Mouse (Mus musculus) hematopoietic stem cell, adult 5-6 weeks (primary cell): ENCODE data around the gene Abtb2. TPM values are rescaled to one million over a fixed set of nuclear protein-coding genes. Genes with fewer than 3 reads are reported as not detected.
A peak's percentile ranks its signal among the peaks of the same experiment; 100 is the strongest.

Experiments
- ATAC-seq, 2 experiments: fragments of 125-278 bp in 1 of 2; replicated peaks in 1 of 2; 2 replicates each; pipeline ENCODE4 v1.8.0; 2016 to 2017; ENCODE audit warnings: inconsistent platforms in 2 of 2, mild to moderate bottlenecking in 2 of 2, moderate number of reproducible peaks in 2 of 2, low read depth in 1 of 2, moderate TSS enrichment in 1 of 2; ENCODE audit not compliant: low FRiP score in 2 of 2, poor library complexity in 2 of 2, severe bottlenecking in 2 of 2, insufficient read depth in 1 of 2, low TSS enrichment in 1 of 2
- total RNA-seq: library from RNA; stranded (forward); fragments of 172-1452, 232-1000 nt; gene quantifications from 2 replicates; pipeline ENCODE4 v1.2.3, GENCODE M21; 2017

Gene Abtb2
- total RNA-seq, 1 experiment from 2014 or later, result 2.5 TPM

DNA sequence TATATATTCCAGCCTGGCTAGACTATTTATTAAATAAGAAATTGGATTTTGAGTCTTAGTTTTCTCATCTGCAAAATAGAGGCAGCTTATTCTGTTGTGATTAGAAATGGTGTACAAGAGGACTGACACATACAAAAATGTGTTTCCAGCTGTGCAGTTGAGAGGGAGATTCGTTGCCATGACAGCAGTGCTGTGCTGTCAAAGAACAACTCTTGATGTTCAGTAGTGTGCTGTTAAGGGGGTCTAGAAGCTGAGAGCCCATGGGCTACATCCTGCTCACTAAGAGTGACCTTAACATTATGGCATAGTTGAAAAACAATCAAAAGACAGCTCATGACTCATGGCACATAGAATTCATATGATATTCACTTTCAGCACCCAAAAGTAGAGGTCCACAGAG, 71.3 kb downstream of the Abtb2 start:
- ATAC-seq, result no peak

DNA sequence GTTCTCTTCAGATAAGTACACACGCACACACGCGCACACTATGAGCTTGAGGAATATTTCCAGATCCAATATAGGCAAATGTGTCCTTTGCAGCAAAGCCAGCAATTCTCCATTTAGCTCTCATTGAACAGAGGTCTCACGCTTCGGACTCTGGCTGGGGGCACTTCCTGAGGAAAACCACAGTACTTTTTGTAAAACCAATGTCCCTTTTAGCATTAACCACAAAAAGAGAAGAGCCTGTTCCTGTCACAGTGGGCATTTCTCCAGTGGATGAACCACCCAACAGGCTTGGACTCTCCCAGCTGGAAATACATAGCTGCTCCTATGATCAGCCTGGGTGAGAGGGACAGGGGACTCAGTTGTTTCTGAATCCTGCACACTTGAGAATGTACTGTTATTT, 71.8 kb downstream of the Abtb2 start:
- ATAC-seq, result peak in 1 of 2 experiments; percentile 7; a peak in 1 of 4 replicates

DNA sequence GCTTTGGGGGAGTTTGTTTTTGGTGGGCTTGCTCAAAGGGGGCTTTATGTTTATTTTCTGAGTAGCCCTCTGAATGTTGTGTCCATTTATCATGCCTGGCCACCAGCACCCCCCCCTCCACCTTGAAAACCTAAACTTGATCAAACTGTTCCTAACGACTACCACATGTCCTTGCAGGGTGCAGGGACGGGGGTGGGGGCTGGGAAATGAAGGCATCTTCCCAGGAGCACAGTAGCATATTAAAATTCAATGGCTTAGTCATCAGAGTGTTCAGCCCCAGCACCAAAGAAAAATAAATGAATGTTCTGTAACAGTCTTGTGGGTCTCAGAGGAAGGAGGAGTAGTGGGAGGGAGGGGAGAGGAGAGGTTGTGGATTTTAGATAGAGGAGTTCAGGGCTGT, 73.6 kb downstream of the Abtb2 start:
- no peak for ATAC-seq

DNA sequence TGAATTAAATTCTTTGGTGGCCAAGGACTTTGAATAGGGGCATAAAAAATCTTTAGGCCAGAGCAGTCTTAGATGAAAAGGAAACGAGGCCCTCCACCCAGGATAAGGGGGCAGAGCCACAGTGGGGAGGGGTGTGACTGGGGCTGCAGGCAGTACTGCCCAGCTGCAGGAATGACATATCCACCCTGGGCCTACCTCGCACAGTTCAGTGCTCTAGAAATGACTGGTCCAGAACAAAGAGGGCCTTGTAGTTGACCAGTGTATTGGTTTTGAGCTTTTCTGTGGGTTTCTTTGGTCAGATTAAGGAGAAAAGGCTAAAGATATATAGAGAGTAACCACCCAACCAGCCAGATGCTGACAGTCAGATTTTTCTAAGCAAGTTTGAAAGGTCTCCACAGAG, 74.8 kb downstream of the Abtb2 start:
- no peak for ATAC-seq

GRCm38 (mm10) chr2:103643584-103644211, 77.6 kb downstream of the Abtb2 start:
- ATAC-seq, result no peak

DNA sequence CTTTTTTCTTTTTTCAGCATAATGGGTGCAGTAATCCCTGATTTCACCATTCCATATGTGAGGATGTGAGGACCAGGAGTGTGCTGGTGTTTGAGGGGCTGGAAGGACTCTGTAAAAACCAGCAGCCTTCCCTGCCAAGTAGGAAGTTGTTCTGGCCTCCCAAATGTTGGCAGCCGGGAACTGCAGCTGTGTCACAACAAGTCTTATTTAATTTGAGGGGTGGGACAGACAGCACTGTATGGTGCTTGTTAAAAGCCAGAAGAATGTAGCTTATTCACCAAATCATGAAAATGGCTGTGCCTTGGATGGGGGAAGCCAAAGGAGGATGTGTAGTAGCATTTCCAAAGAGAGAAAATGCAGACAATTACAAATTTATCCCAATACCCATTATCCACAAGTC, 78.3 kb downstream of the Abtb2 start:
- no peak for ATAC-seq

DNA sequence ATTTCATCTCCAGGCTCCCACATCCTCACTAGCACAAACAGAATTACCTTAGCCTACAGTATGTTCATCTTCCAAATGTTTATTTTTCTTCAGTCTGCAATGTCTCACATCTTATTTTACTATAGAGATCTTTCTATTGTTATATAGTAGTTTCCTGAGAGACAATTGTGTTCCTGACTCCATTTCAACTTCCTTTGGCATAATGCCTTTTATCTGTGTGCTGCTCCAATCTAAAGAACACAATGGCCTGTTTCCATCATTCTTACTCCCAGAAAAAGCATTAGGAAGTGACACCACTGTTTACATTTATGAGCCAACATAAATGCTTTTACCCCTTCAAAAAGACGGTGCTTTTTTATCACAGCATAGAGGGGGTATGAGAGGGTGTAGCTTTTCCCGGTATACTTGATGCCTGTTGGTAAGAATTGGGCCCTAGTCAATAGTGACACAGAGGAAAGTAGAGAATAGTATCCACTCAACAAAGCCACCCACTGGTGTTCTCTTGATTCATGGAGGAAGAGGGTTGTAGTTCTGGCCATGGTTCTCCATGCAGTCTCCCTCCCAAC, 84.3 kb downstream of the Abtb2 start:
- ATAC-seq, result no peak

DNA sequence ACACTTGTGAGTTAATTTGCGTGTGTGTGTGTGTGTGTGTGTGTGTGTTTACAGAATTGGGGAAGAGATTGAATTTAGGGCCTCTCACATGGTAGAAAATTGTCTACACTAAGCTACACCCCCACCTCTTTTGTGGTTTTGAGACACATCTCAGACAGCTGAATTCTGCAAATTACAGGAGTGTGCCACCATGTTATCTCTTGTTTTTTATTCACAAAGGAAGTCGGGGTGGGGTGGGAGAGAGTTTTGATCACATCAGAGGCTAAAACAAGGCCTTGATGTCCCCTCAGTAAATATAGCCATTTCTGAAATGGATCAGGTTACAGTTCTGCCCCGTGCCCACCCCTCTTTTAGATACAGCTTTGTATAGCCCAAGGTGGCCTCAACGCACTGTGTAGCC, 86.0 kb downstream of the Abtb2 start:
- no peak for ATAC-seq

DNA sequence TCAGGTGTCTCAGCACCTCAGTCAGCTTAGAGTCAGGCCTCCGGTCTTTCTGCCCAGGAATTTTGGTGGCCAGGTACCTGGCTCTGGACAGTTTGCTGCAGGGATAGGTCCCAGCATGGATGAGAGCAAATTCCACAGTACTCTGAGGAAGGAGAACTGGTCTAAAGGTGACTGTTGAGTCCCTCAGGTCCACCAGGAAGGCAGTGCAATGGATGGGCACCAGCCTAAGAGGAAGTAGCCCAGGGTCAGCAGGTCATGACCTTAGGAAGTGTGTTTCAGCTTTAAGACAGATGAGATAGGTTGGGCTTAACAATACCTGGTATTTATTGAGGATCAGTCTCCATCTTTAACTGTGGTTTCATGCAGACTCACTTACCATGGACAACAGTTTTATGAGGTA, 88.9 kb downstream of the Abtb2 start:
- ATAC-seq, result no peak

GRCm38 (mm10) chr2:103656028-103656427, 89.9 kb downstream of the Abtb2 start:
- ATAC-seq, result no peak

DNA sequence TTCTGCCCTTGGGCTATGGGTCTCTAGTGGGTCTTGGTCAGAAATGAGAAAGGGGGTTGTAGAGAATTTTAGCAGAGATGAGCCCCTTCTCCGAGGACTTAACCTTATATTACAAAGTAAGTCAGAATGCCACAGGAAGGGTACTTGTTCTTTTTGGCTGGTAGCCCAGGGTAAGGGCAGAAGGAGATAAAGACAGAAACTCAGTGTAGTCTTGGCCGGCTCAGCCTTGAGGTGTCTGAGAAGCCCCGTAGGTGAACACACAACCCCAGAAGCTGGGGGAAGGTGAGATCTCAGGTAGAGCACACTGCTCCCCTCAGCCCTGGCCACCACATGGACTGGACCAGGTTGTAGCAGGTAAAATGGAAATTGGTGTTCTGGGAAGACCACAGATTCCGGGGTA, 93.1 kb downstream of the Abtb2 start:
- no peak for ATAC-seq

DNA sequence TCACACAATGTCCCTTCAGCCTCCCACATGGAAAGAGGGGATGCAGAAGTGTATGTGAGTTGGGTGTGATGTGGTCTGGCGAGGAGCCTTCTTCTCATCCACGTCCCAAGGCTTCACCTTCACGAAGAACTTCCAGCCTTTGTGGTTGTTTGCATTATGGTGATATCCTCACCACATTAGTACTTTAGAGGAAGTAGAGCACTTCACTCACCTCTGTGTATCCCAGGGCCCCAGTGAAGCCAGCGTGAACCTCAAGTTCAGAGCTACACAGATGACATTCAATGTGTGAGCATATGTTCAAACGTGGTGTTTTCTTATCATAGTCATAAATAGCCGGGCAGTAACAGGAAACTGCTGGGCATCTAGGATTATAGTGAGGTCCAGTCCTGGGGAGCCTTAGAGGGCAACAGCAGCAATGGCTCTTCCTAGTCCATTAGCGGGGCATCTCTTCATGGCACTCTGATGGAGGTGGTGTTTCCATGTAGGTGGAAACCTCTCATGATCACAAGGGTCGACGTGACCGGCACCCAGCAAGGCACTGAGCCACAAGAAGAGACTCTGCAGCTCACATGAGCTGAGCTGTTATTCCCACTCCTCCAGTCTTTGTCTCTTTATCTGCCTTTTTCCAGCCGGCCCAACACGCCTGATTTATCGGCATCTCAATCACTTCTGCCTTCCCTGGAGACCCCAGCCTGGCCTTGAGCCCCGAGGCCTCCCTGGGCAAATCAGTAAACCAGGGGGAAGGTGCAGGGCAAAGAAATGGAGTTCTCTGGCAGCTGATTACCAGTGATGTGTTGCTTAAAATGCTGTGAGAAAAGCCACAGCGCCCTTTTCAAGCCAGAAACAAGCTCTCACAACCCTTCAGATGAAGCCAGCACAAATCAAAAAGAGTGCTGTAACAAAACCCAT, 93.8 kb downstream of the Abtb2 start:
- ATAC-seq, result peak; percentile 30 to 32; a peak in 1 of 4 replicates

DNA sequence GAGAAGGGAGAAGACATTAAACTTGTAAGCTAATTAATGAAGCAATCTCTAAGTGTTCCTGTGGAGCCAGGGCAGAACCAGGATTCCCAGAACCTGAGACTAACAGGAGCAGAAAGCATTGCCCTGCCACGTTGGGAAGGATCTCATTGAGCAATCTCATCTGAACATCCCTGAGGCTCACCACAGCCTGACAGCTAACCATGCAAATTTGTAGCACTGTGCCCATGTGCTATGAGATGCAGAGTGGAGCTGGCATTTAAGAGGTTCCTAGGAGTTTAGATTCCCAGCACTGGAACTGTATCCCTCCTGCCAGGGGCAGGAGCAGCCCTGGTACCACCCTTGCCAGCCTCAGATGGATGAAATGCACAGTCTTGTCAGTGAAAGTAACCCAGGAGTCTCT, 95.6 kb downstream of the Abtb2 start:
- no peak for ATAC-seq

GRCm38 (mm10) chr2:103662121-103662520, 96.0 kb downstream of the Abtb2 start:
- peak in 1 of 2 experiments; percentile 21; a peak in 1 of 4 replicates for ATAC-seq

DNA sequence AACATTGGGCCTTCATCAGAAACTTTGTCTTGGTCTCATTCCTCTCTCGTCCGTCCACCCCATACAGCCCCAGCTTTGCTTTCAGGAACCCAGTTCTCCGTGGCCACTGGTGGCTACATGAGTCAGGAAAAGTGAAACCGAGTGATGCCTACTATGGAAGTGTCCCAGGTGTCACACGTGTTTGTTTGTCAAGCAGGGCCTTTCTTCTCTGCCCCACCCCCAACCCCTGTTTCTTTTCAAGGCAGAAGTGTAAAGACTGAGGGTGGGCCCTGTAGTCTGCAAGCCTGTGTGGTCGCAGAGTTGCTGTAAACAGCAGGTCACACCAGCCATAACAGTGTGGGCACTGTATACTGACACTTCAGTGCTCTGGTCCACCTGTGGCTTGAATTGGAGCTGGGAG, 98.2 kb downstream of the Abtb2 start:
- no peak for ATAC-seq

- peak in 1 of 2 experiments; percentile 47; a peak in 1 of 4 replicates for ATAC-seq
These were observed 102.1 kb downstream of the Abtb2 start for GRCm38 (mm10) chr2:103667962-103668815.

GRCm38 (mm10) chr2:103668939-103669338, 102.8 kb downstream of the Abtb2 start:
- ATAC-seq, result no peak
